8 mouse cellular contexts compared by ENCODE assay signal in genomic region chr10:45800070-45800851, GRCm38 (mm10).
A peak's percentile ranks its signal among the peaks of the same experiment; 100 is the strongest.
DNase-seq lines count a peak whose midpoint lies in the region; ATAC-seq and TF ChIP-seq lines count a peak whose summit lies in the region.

No protein-coding gene starts in this region.

- intact Hi-C loops in heart, postnatal 36 days (cut with DNase I): loop anchor here (5.0 kb wide), 1 partner anchor 117 kb away; no protein-coding TSS in a partner anchor
- intact Hi-C loops in left cerebral cortex, adult 2 months (cut with DNase I): loop anchor here (2.0 to 5.0 kb wide), 2 partner anchors 123 to 423 kb away; no protein-coding TSS in a partner anchor

- ATAC-seq in common myeloid progenitor, adult 5-6 weeks (replicated peaks; ENCODE audit: low read depth, poor library complexity, severe bottlenecking): peak; percentile 89

- peak; percentile 53 to 61 for DNase-seq in left cerebral cortex, adult 18-20 months (ENCODE audit: low spot score in 2 of 2)
- no peak for DNase-seq in left cerebral cortex, adult 11 months (ENCODE audit: low spot score)
- peak; percentile 70 for DNase-seq in NIH3T3 (ENCODE audit: low read depth)
- DNase-seq in heart, postnatal 36 days: peak; percentile 25 to 38
- DNase-seq in left cerebral cortex, adult 2 months (ENCODE audit: extremely low spot score in 1 of 2, low spot score in 2 of 2): peak; percentile 28 to 53
- no peak for DNase-seq in urinary bladder, adult 2 months (ENCODE audit: low spot score)

- H3K4me3 ChIP-seq in left cerebral cortex, adult 2 months: no peak overlapping the region
- H3K4me3 ChIP-seq in myocyte: no peak overlapping the region

- no peak for TF ChIP-seq POLR2A in myocyte (IDR thresholded peaks at IDR 0.05; ENCODE audit: insufficient read length, low read depth)

- no peaks in the 10 kb centered on the region for H3K79me2 ChIP-seq in myocyte (ENCODE audit: control insufficient read depth, insufficient read depth)

- TF ChIP-seq CTCF in left cerebral cortex, adult 2 months (IDR thresholded peaks at IDR 0.05): peak; percentile 77

- H3K27ac ChIP-seq in left cerebral cortex, adult 2 months: no peak overlapping the region

- no peaks in the 10 kb centered on the region for H3K27me3 ChIP-seq in myocyte (ENCODE audit: control insufficient read depth, insufficient read depth, insufficient read length)

- peak overlapping the region; percentile 66 for H3K4me2 ChIP-seq in myocyte (ENCODE audit: low read depth)

- no peaks in the 10 kb centered on the region for H3K36me3 ChIP-seq in myocyte (ENCODE audit: control insufficient read depth, insufficient read depth)

- H3ac ChIP-seq in myocyte (ENCODE audit: control insufficient read depth, insufficient read length): no peak overlapping the region

TF ChIP-seq in myocyte, 11 proteins besides CTCF, POLR2A, EP300 and RAD21:
- TF ChIP-seq CEBPB (IDR thresholded peaks at IDR 0.05; ENCODE audit: insufficient read depth, poor library complexity, severe bottlenecking): no peak
- no peak for TF ChIP-seq MYOD1 (IDR thresholded peaks at IDR 0.05; ENCODE audit: control insufficient read depth in 1 of 3, insufficient read length in 2 of 3, low read depth in 2 of 3)
- TF ChIP-seq REST (IDR thresholded peaks at IDR 0.05; ENCODE audit: insufficient read depth, insufficient read length): no peak
- no peak for TF ChIP-seq POLR2AphosphoS2 (IDR thresholded peaks at IDR 0.05; ENCODE audit: insufficient read length, low read depth)
- no peak for TF ChIP-seq MYOG (IDR thresholded peaks at IDR 0.05; ENCODE audit: control insufficient read depth in 1 of 3, insufficient read depth in 1 of 3, insufficient read length in 2 of 3, low read depth in 2 of 3)
- no peak for TF ChIP-seq TCF12 (IDR thresholded peaks at IDR 0.05; ENCODE audit: insufficient read depth, poor library complexity, severe bottlenecking)
- no peak for TF ChIP-seq TCF3 (IDR thresholded peaks at IDR 0.05; ENCODE audit: insufficient read length, low read depth)
- no peak for TF ChIP-seq MAX (IDR thresholded peaks at IDR 0.05; ENCODE audit: low read depth)
- no peak for TF ChIP-seq USF1 (IDR thresholded peaks at IDR 0.05; ENCODE audit: low read depth)
- no peak for TF ChIP-seq E2F4 (IDR thresholded peaks at IDR 0.05; ENCODE audit: insufficient read depth)
- TF ChIP-seq SRF (IDR thresholded peaks at IDR 0.05; ENCODE audit: control insufficient read depth, insufficient read length, low read depth): no peak

Comparison
In these comparisons a context has a peak if more than half of its experiments do, and no peak if none do; other contexts are left out.
1. DNase-seq: peak in left cerebral cortex, adult 18-20 months (2 of 2), NIH3T3 (single experiment), heart, postnatal 36 days (2 of 2) and left cerebral cortex, adult 2 months (2 of 2); none in left cerebral cortex, adult 11 months (single experiment) and urinary bladder, adult 2 months (single experiment).